Mouse (Mus musculus) gastrocnemius, adult 2 months (tissue): Measurements from ENCODE around the gene Fbp1. TPM values are rescaled to one million over a fixed set of nuclear protein-coding genes. Genes with fewer than 3 reads are reported as not detected.
"Not testable (repeated sequence)": the region's sequence is repeated elsewhere in the genome, so short reads cannot be mapped to it uniquely, and the experiment has no call there.

Source experiments
- DNase-seq: peaks from one replicate; pipeline ENCODE4 v3.0.0; 2022
- H3K27ac ChIP-seq: fragments of 200-600 bp; 2 replicates; pipeline ENCODE4 v1.8.1; 2022; ENCODE audit warnings: mild to moderate bottlenecking
- H3K4me3 ChIP-seq: fragments of 200-600 bp; 2 replicates; pipeline ENCODE4 v1.8.1; 2022; ENCODE audit warnings: mild to moderate bottlenecking, moderate library complexity
- CTCF ChIP-seq: fragments of 200-600 bp; IDR thresholded peaks from 2 replicates; pipeline ENCODE4 v1.8.1; 2022; ENCODE audit warnings: antibody characterized with exemption, mild to moderate bottlenecking, moderate library complexity
- intact Hi-C: fragments of 180-260 bp; cut with DNase I; formaldehyde crosslinking; loops from one replicate; pipeline ENCODE4 v1.15.1; 2025
- total RNA-seq, 2 experiments: library from RNA; stranded (reverse); gene quantifications; 2 replicates each; pipeline ENCODE4 v1.2.3; 2021

Gene Fbp1
- total RNA-seq, 2 experiments from 2014 or later, result not detected

- no peak overlapping the region; the same call in 1 of the 2 replicates for H3K27ac ChIP-seq
- DNase-seq, result no peak
- no peak for TF ChIP-seq CTCF
- intact Hi-C loops, result no loop called here
- no peak overlapping the region for H3K4me3 ChIP-seq
Measured at GRCm38 (mm10) chr13:62879831-62880615, 8.1 kb downstream of the Fbp1 start.

GRCm38 (mm10) chr13:62879411-62879810 lies 8.7 kb downstream of the Fbp1 start:
- H3K27ac ChIP-seq, result no peak overlapping the region
- intact Hi-C loops, result no loop called here
- no peak for DNase-seq

GRCm38 (mm10) chr13:62877247-62877646 lies 10.8 kb downstream of the Fbp1 start:
- no peak for DNase-seq
- intact Hi-C loops, result no loop called here
- Histone ChIP-seq H3K27ac (no peak overlapping the region), H3K4me3 (no peak overlapping the region)
- no peak for TF ChIP-seq CTCF

More at GRCm38 (mm10) chr13:62879411-62879810, 8.7 kb downstream of the Fbp1 start:
- H3K4me3 ChIP-seq, result no peak overlapping the region
- TF ChIP-seq CTCF, result no peak

- intact Hi-C loops, result no loop called here
- H3K4me3 ChIP-seq, result no peak overlapping the region
- DNase-seq, result no peak
- no peak overlapping the region for H3K27ac ChIP-seq
- no peak for TF ChIP-seq CTCF
Measured at GRCm38 (mm10) chr13:62876111-62876510, 12.0 kb downstream of the Fbp1 start.

GRCm38 (mm10) chr13:62872252-62872651 lies 15.8 kb downstream of the Fbp1 start:
- intact Hi-C loops, result no loop called here
- H3K4me3 ChIP-seq, result no peak overlapping the region
- TF ChIP-seq CTCF, result no peak
- H3K27ac ChIP-seq, result no peak overlapping the region
- DNase-seq, result no peak

- Histone ChIP-seq H3K4me3 (no peak overlapping the region), H3K27ac (no peak overlapping the region)
- intact Hi-C loops, result no loop called here
- no peak for DNase-seq
- TF ChIP-seq CTCF, result no peak
Measured at GRCm38 (mm10) chr13:62870605-62871004, 17.5 kb downstream of the Fbp1 start.

- no peak for DNase-seq
- TF ChIP-seq CTCF, result no peak
- H3K27ac ChIP-seq, result no peak overlapping the region
- intact Hi-C loops, result no loop called here
- no peak overlapping the region for H3K4me3 ChIP-seq
Measured at GRCm38 (mm10) chr13:62866817-62867216, 21.3 kb downstream of the Fbp1 start.

- intact Hi-C loops, result no loop called here
- Histone ChIP-seq H3K4me3 (no peak overlapping the region), H3K27ac (no peak overlapping the region)
- no peak for TF ChIP-seq CTCF
- no peak for DNase-seq
Measured at GRCm38 (mm10) chr13:62865651-62866315, 22.3 kb downstream of the Fbp1 start.

- H3K4me3 ChIP-seq, result no peak overlapping the region
Measured at GRCm38 (mm10) chr13:62863771-62864170, 24.3 kb downstream of the Fbp1 start.

GRCm38 (mm10) chr13:62862875-62863274 lies 25.2 kb downstream of the Fbp1 start:
- intact Hi-C loops, result no loop called here
- TF ChIP-seq CTCF, result no peak
- no peak for DNase-seq
- H3K4me3 ChIP-seq, result no peak overlapping the region
- no peak overlapping the region for H3K27ac ChIP-seq

More at GRCm38 (mm10) chr13:62863771-62864170, 24.3 kb downstream of the Fbp1 start:
- no peak for TF ChIP-seq CTCF
- H3K27ac ChIP-seq, result no peak overlapping the region
- intact Hi-C loops, result no loop called here
- no peak for DNase-seq

GRCm38 (mm10) chr13:62860068-62860467 lies 28.0 kb downstream of the Fbp1 start:
- Histone ChIP-seq H3K4me3 (no peak overlapping the region), H3K27ac (peak overlapping the region; percentile 92)
- intact Hi-C loops, result no loop called here
- DNase-seq, result no peak
- TF ChIP-seq CTCF, result peak; percentile 30; the same call in 1 of the 2 replicates

- not testable (repeated sequence) for DNase-seq
- Histone ChIP-seq H3K4me3 (peak overlapping the region; percentile 70), H3K27ac (peak overlapping the region; percentile 92)
- intact Hi-C loops, result loop anchor here (5.0 kb wide), 1 partner anchor 392 kb away; the partner anchor contains the start of gene Gm49359
Measured at GRCm38 (mm10) chr13:62859251-62859650, 28.8 kb downstream of the Fbp1 start.
